Mouse (Mus musculus) liver, adult 2 months (tissue): Measurements from ENCODE around the gene Rcn3. TPM values are rescaled to one million over a fixed set of nuclear protein-coding genes. Genes with fewer than 3 reads are reported as not detected.
A peak's percentile ranks its signal among the peaks of the same experiment; 100 is the strongest.

ENCODE experiments used
- DNase-seq: peaks from one replicate; pipeline ENCODE4 v3.0.0-alpha.2; 2011; ENCODE audit warnings: low read depth, low spot score; ENCODE audit errors: extremely low read depth
- H3K27ac ChIP-seq: fragments of 200-500 bp; replicated peaks from 2 replicates; pipeline ENCODE4 v1.5.1; 2012; ENCODE audit warnings: low read depth, mild to moderate bottlenecking, control low read depth, inconsistent platforms, low read length; ENCODE audit not compliant: insufficient read depth
- H3K27me3 ChIP-seq: fragments of 200-500 bp; 2 replicates; pipeline ENCODE4 v1.6.1; 2012; ENCODE audit warnings: mild to moderate bottlenecking, moderate library complexity, low read length, inconsistent platforms; ENCODE audit not compliant: control insufficient read depth, insufficient read depth
- H3K36me3 ChIP-seq: fragments of 200-500 bp; 2 replicates; pipeline ENCODE4 v1.6.1; 2012; ENCODE audit warnings: low read length, inconsistent platforms; ENCODE audit not compliant: control insufficient read depth, insufficient read depth
- H3K4me1 ChIP-seq: fragments of 200-500 bp; 2 replicates; pipeline ENCODE4 v1.6.1; 2011; ENCODE audit warnings: low read length; ENCODE audit not compliant: control insufficient read depth, insufficient read depth
- H3K4me3 ChIP-seq: fragments of 200-500 bp; 2 replicates; pipeline ENCODE4 v1.5.1; 2011; ENCODE audit warnings: low read depth, mild to moderate bottlenecking, control low read depth, low read length, moderate library complexity; ENCODE audit not compliant: insufficient read depth
- H3K79me2 ChIP-seq: fragments of 200-500 bp; 2 replicates; pipeline ENCODE4 v1.6.1; 2012; ENCODE audit warnings: inconsistent platforms, mild to moderate bottlenecking, low read length, moderate library complexity; ENCODE audit not compliant: control insufficient read depth, insufficient read depth
- H3K9ac ChIP-seq: fragments of 200-500 bp; 2 replicates; pipeline ENCODE4 v1.6.1; 2012; ENCODE audit warnings: low read depth, mild to moderate bottlenecking, control low read depth, inconsistent platforms, low read length
- CTCF ChIP-seq: fragments of 200-500 bp; IDR thresholded peaks from 2 replicates; pipeline ENCODE4 v1.5.1; 2011; ENCODE audit warnings: low read depth, low read length, control low read depth
- POLR2A ChIP-seq: fragments of 200-500 bp; IDR thresholded peaks from 2 replicates; pipeline ENCODE4 v1.6.1; 2011; ENCODE audit warnings: low read length, control low read depth; ENCODE audit not compliant: insufficient read depth; ENCODE audit errors: extremely low read depth
- WGBS: fragments of 180-500 bp; shearing (Covaris S2); methylation state at CpG from one replicate; pipeline ENCODE4 v1.1.7; 2018; 5-methylcytosine and 5-hydroxymethylcytosine counted together
- polyA plus RNA-seq: library from polyadenylated mRNA; depleted of rRNA; stranded (reverse); fragments of >200 nt; gene quantifications from 2 replicates; pipeline ENCODE4 v1.2.3, GENCODE M21; 2012
- total RNA-seq: library from RNA; depleted of rRNA; stranded (reverse); fragments of >200 nt; gene quantifications from 2 replicates; pipeline ENCODE4 v1.2.3, GENCODE M21; 2014

Gene Rcn3
- total and polyA plus RNA-seq, 2 experiments: 6.7 to 14.9 TPM

DNA sequence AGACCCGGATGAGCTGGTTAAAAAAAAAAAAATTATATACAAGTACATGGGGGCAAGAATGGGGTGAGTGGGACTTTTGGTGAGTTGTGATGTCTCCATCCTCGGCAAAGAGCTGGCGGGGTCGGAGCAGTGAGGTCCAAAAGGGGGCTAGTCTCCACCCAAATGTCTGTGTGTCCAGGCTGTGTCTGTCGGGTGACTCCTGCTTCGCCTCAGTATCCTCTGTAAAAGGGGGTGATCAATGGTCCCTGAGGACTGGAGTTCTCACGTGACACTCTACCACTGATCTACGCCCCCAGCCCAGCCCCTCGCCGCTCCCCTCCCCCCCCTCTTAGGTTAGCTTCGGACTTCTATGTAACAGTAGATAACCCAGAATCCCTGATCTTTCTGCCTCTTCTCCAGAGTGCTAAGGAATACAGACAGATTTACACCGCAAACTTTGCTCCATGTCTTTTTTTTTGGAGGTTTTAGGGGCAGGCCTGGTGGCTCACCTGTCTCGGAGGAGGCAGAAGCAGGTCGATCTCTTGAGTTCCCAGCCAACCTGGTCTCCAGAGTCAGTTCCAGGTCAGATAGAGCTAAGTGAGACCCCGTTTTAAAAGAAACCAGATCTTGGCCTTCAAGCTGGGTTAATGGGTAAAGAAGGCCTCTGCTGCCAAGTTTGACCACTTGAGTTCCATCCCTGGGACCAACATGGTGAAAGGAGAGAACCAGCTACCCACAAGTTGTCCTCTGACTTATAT, 37.9 kb upstream of the Rcn3 start:
- no peak for TF ChIP-seq CTCF
- TF ChIP-seq POLR2A: no peak
- H3K79me2 ChIP-seq: peaks cover 11% of the 10 kb centered on the region; the same call in 1 of the 2 replicates
- H3K9ac ChIP-seq: peak overlapping the region; percentile 30
- H3K4me3 ChIP-seq: no peak overlapping the region
- DNase-seq: no peak
- no peaks in the 10 kb centered on the region for H3K27me3 ChIP-seq
- H3K27ac ChIP-seq: peak overlapping the region; percentile 90
- H3K36me3 ChIP-seq: peaks cover 18% of the 10 kb centered on the region; the same call in 1 of the 2 replicates
- WGBS: 51% methylated on average over 15 of the region's 15 CpGs
- H3K4me1 ChIP-seq: peaks cover 31% of the 10 kb centered on the region

DNA sequence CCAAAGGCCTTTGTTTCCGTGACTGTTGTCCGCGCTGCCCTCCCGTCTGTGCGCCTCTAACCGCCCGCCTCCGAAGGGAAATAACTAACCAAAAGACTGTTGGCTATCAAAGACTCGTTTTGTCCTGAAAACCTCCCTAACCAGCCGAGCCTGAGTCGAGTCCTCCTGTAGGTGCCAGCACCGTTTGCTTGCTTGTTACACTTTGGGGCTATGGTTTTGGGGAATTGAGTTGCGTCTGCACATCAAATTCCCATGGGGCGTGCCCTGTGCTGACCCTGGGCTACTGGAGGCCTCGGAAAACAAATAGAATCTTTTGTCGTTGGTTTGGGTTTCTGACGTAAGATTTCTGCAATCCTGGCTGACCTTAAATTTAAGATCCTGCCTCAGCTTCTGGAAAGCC, 37.3 kb upstream of the Rcn3 start:
- under 1% methylated on average over 17 of the region's 17 CpGs for WGBS
- H3K79me2 ChIP-seq: peaks cover 11% of the 10 kb centered on the region; the same call in 1 of the 2 replicates
- H3K4me3 ChIP-seq: peak overlapping the region; percentile 62
- TF ChIP-seq CTCF (no peak), POLR2A (no peak)
- peak overlapping the region; percentile 72 for H3K9ac ChIP-seq
- peak overlapping the region; percentile 90 for H3K27ac ChIP-seq
- DNase-seq: peak; percentile 85
- peaks cover 33% of the 10 kb centered on the region for H3K4me1 ChIP-seq
- no peaks in the 10 kb centered on the region for H3K27me3 ChIP-seq
- peaks cover 18% of the 10 kb centered on the region; the same call in 1 of the 2 replicates for H3K36me3 ChIP-seq

DNA sequence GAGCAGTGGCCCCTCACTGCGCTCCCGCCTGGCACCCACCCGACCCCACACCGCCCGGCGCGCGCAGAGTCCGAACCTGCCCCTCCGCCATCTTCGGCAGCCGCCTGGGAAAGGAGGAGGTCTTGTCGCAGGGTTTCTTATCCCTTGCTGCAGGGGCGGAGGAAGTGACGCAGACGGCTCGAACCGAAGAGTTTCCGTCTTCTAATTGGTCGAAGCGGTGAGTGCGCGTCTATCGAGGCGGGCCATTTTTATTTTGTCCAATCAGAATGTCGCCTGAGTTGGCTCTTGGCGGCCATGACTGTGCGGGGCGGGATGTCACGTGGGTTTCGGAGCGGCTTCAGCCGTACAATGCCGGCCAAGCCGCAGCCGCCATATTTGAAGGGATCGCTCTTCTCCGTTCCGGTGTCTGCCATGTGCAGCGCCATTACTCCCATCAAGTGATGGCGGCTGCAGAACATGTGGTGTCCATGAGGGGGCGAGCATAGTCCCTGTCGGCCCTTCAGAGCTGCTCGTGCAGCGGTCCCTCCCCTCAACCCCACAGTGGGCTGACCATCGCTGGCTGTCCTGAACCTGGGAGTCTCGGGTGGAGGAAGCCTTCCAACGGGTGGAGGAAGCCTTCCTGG, 36.7 kb upstream of the Rcn3 start, which contains the start of gene Rpl13a:
Gene Rpl13a (minus strand): TSS at position 138 of the 623 bp plus-strand sequence.
- H3K9ac ChIP-seq: peak within 1 kb of the TSS; percentile 95
- under 1% methylated on average over 48 of the region's 48 CpGs for WGBS
- H3K36me3 ChIP-seq: peaks cover 18% of the 10 kb centered on the region; the same call in 1 of the 2 replicates
- H3K79me2 ChIP-seq: peaks cover 11% of the 10 kb centered on the region; the same call in 1 of the 2 replicates
- peak within 1 kb of the TSS; percentile 90 for H3K4me3 ChIP-seq
- TF ChIP-seq POLR2A: peak; percentile 94
- TF ChIP-seq CTCF: peak; percentile 86
- no peaks in the 10 kb centered on the region for H3K27me3 ChIP-seq
- H3K4me1 ChIP-seq: peaks cover 33% of the 10 kb centered on the region
- DNase-seq: peak; percentile 94
- H3K27ac ChIP-seq: peak within 1 kb of the TSS; percentile 90

DNA sequence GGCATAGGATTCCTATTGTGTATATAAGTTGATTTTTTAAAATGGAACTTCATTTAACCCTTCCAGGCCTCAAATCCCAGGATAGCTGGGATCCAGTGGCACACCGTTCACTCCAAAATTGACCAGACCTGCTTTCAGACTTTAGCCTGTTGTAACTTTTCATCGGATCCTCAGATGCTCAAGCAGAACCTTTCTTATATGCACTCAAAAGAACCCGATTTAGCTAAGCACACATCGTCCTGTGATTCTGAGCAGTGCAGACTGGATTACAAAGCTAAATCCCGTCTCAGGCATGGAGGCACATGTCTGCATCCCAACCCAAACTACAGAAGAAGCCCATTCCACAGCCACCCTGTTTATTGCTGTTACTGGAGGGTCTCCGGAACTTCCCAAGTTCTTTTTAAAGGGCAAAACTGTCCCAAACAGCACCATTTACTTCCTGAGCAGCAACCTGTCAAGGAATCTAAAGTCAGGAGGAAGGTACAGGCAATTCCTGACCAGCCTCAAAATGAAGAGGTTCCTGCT, 35.7 kb upstream of the Rcn3 start:
- H3K4me3 ChIP-seq: peak overlapping the region; percentile 90
- H3K27me3 ChIP-seq: no peaks in the 10 kb centered on the region
- 1% methylated on average over 6 of the region's 6 CpGs for WGBS
- no peak for DNase-seq
- H3K4me1 ChIP-seq: peaks cover 38% of the 10 kb centered on the region
- peaks cover 21% of the 10 kb centered on the region; the same call in 1 of the 2 replicates for H3K36me3 ChIP-seq
- H3K79me2 ChIP-seq: peaks cover 11% of the 10 kb centered on the region; the same call in 1 of the 2 replicates
- TF ChIP-seq CTCF: no peak
- TF ChIP-seq POLR2A: no peak
- peak overlapping the region; percentile 95 for H3K9ac ChIP-seq
- H3K27ac ChIP-seq: peak overlapping the region; percentile 83

DNA sequence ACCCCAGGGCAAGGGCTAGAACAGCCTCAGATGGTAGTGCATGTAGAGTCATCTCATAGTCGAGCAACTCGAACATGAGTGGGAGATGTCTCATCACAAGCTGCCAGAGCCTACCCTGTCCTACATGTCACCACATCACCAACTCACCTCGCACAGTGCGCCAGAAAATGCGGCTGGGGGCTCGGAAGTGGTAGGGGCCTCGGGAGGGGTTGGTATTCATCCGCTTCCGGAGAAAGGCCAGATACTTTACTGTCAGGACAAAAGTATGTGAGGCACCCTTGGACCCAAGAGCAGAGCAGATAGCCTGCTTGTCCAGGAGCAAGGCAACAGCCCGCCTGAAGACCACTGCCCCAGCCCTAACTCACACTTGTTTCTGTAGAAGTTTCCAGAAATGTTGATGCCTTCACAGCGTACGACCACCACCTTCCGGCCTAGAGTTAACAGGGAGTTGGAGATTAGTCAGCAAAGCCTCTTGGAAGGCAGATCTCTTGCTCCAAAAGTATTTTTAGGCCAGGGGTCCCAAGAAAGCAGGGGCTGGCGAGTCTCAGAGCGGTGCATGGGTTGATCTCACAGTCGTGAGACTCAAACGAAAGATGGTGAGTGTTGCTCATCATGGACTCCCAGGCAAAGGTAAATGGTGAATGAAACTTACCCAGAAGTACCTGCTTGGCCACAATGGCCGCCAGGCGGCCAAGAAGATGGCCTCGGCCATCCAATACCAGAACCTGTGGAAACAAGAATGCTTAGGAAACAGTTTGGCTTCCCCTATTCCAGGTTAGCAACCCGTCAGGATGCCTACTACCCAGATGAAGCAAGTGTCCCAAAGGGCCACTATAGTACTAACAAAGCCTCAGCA, 35.1 kb upstream of the Rcn3 start:
- Histone ChIP-seq H3K9ac (peak overlapping the region; percentile 95), H3K4me1 (peaks cover 41% of the 10 kb centered on the region)
- TF ChIP-seq CTCF (peak; percentile 11; the same call in 1 of the 2 replicates), POLR2A (no peak)

More for the DNA sequence above, 35.1 kb upstream of the Rcn3 start:
- H3K4me3 ChIP-seq: peak overlapping the region; percentile 90; the same call in 1 of the 2 replicates
- H3K36me3 ChIP-seq: peaks cover 25% of the 10 kb centered on the region; the same call in 1 of the 2 replicates
- no peak for DNase-seq
- peaks cover 11% of the 10 kb centered on the region; the same call in 1 of the 2 replicates for H3K79me2 ChIP-seq
- peak overlapping the region; percentile 22; the same call in 1 of the 2 replicates for H3K27ac ChIP-seq
- 31% methylated on average over 21 of the region's 21 CpGs for WGBS
- H3K27me3 ChIP-seq: no peaks in the 10 kb centered on the region
